Mouse (Mus musculus) CH12.LX (cell line): ENCODE measurements at regions not wholly inside any gene's neighbourhood (a gene's known extent, or its start where the extent isn't known, plus 50 kb on each side); places are given as distances from the start of the nearest gene placed in this dataset.

Experiments used
- DNase-seq: peaks from one replicate; pipeline ENCODE4 v3.0.0-alpha.2; 2013; ENCODE audit errors: extremely low read depth
- H3K27ac ChIP-seq: 2 replicates; pipeline ENCODE4 v1.5.1; 2012; ENCODE audit warnings: low read depth, mild to moderate bottlenecking, control low read depth, moderate library complexity; ENCODE audit not compliant: insufficient read depth
- H3K27me3 ChIP-seq: replicated peaks from 2 replicates; pipeline ENCODE3; 2012; ENCODE audit warnings: inconsistent platforms
- H3K36me3 ChIP-seq, 2 experiments: replicated peaks in 1 of 2; 2 replicates each; pipeline versions ENCODE3 to v1.6.1; 2012; ENCODE audit warnings: inconsistent platforms in 1 of 2, low read length in 1 of 2, mild to moderate bottlenecking in 1 of 2, mixed read lengths in 1 of 2, moderate library complexity in 1 of 2; ENCODE audit not compliant: control insufficient read depth in 1 of 2, insufficient read depth in 1 of 2
- H3K4me1 ChIP-seq, 2 experiments: 2 replicates each; pipeline ENCODE4 v1.6.1; 2012; ENCODE audit warnings: inconsistent platforms in 1 of 2, moderate library complexity in 1 of 2; ENCODE audit not compliant: insufficient read depth in 2 of 2, control insufficient read depth in 1 of 2
- H3K4me2 ChIP-seq: 2 replicates; pipeline ENCODE4 v1.6.1; 2012; ENCODE audit warnings: low read depth, mild to moderate bottlenecking, control low read depth; ENCODE audit not compliant: poor library complexity, insufficient read depth, severe bottlenecking
- H3K4me3 ChIP-seq, 3 experiments: fragments of 150-350 bp in 1 of 3; sonication (generic) in 1 of 3; replicated peaks in 1 of 3; 2 replicates each; pipeline versions ENCODE3 to v1.5.1; 2011 to 2012; ENCODE audit warnings: low read depth in 2 of 3, low read length in 2 of 3, mild to moderate bottlenecking in 2 of 3, moderate library complexity in 2 of 3, control low read depth in 1 of 3, improper control_type of control experiment in 1 of 3, inconsistent platforms in 1 of 3, mixed read lengths in 1 of 3; ENCODE audit not compliant: poor library complexity in 1 of 3
- H3K79me2 ChIP-seq: replicated peaks from 2 replicates; pipeline ENCODE4 v1.6.1; 2012; ENCODE audit warnings: mild to moderate bottlenecking, moderate library complexity; ENCODE audit not compliant: control insufficient read depth, poor library complexity, insufficient read depth, severe bottlenecking; ENCODE audit errors: extremely low read depth
- H3K9ac ChIP-seq: 2 replicates; pipeline ENCODE4 v1.6.1; 2012; ENCODE audit warnings: low read depth, mild to moderate bottlenecking, control low read depth, moderate library complexity; ENCODE audit not compliant: insufficient read depth
- H3K9me3 ChIP-seq: replicated peaks from 2 replicates; pipeline ENCODE3; 2012; ENCODE audit warnings: low read length, inconsistent platforms, mixed read lengths
- CHD2 ChIP-seq: IDR thresholded peaks from 2 replicates; pipeline ENCODE4 v1.6.1; 2011; ENCODE audit warnings: low read length, improper control_type of control experiment
- CTCF ChIP-seq, 2 experiments: IDR thresholded peaks in 1 of 2; conservative IDR thresholded peaks in 1 of 2; 2 replicates each; pipeline ENCODE4 v1.5.1; 2011 to 2012; ENCODE audit warnings: low read depth in 2 of 2, low read length in 2 of 2, improper control_type of control experiment in 1 of 2, inconsistent platforms in 1 of 2, mild to moderate bottlenecking in 1 of 2, moderate library complexity in 1 of 2
- GABPA ChIP-seq: IDR thresholded peaks from 2 replicates; pipeline ENCODE4 v1.6.1; 2012; ENCODE audit warnings: low read depth, low read length, improper control_type of control experiment, inconsistent platforms; ENCODE audit not compliant: insufficient replicate concordance
- IRF4 ChIP-seq: IDR thresholded peaks from 2 replicates; pipeline ENCODE4 v1.6.1; 2014; ENCODE audit warnings: low read depth, mild to moderate bottlenecking, inconsistent platforms, low read length, improper control_type of control experiment
- KAT2A ChIP-seq: IDR thresholded peaks from 2 replicates; pipeline ENCODE4 v1.6.1; 2012; ENCODE audit warnings: low read length, improper control_type of control experiment, inconsistent platforms; ENCODE audit not compliant: insufficient replicate concordance
- MAFK ChIP-seq: IDR thresholded peaks from 2 replicates; pipeline ENCODE4 v1.6.1; 2011; ENCODE audit warnings: low read length, improper control_type of control experiment; ENCODE audit not compliant: insufficient replicate concordance
- MEF2A ChIP-seq: IDR thresholded peaks from 2 replicates; pipeline ENCODE4 v1.6.1; 2014; ENCODE audit warnings: low read depth, mild to moderate bottlenecking, inconsistent platforms, low read length, improper control_type of control experiment, borderline replicate concordance
- MXI1 ChIP-seq: IDR thresholded peaks from 2 replicates; pipeline ENCODE4 v1.6.1; 2011; ENCODE audit warnings: mild to moderate bottlenecking, low read depth, low read length, improper control_type of control experiment
- NRF1 ChIP-seq: IDR thresholded peaks from 2 replicates; pipeline ENCODE4 v1.6.1; 2014; ENCODE audit warnings: low read depth, mild to moderate bottlenecking, inconsistent platforms, low read length, improper control_type of control experiment, moderate library complexity
- POLR2AphosphoS2 ChIP-seq: IDR thresholded peaks from 2 replicates; pipeline ENCODE4 v1.6.1; 2011; ENCODE audit warnings: low read depth, low read length, improper control_type of control experiment
- SMC3 ChIP-seq: IDR thresholded peaks from 2 replicates; pipeline ENCODE4 v1.6.1; 2011; ENCODE audit warnings: low read depth, low read length, improper control_type of control experiment
- TBP ChIP-seq: conservative IDR thresholded peaks from 2 replicates; pipeline ENCODE4 v1.6.1; 2011; ENCODE audit warnings: low read depth, low read length, improper control_type of control experiment
- UBTF ChIP-seq: IDR thresholded peaks from 2 replicates; pipeline ENCODE4 v1.6.1; 2012; ENCODE audit warnings: low read depth, mild to moderate bottlenecking, inconsistent platforms, low read length, improper control_type of control experiment, moderate library complexity
- USF1 ChIP-seq: IDR thresholded peaks from 2 replicates; pipeline ENCODE4 v1.6.1; 2014; ENCODE audit warnings: low read depth, mild to moderate bottlenecking, inconsistent platforms, low read length, improper control_type of control experiment
- ZMIZ1 ChIP-seq: IDR thresholded peaks from 2 replicates; pipeline ENCODE4 v1.6.1; 2012; ENCODE audit warnings: low read depth, mild to moderate bottlenecking, inconsistent platforms, low read length, improper control_type of control experiment
- dilution Hi-C: fragments of 300-500 bp; cut with MboI; formaldehyde crosslinking; loops from 2 replicates; pipeline ENCODE4 v1.14.3; 2020; ENCODE audit warnings: low sequenced_read_pairs; ENCODE audit not compliant: extremely low pct_unique_long_range_greater_than_20kb, extremely low pct_ligation_motif_present
- in situ Hi-C: fragments of 300-500 bp; cut with MboI; formaldehyde crosslinking; loops from 3 replicates; pipeline ENCODE4 v1.14.3; 2019; ENCODE audit warnings: low sequenced_read_pairs, low pct_ligation_motif_present, low pct_unique_long_range_greater_than_20kb, mixed read lengths

DNA sequence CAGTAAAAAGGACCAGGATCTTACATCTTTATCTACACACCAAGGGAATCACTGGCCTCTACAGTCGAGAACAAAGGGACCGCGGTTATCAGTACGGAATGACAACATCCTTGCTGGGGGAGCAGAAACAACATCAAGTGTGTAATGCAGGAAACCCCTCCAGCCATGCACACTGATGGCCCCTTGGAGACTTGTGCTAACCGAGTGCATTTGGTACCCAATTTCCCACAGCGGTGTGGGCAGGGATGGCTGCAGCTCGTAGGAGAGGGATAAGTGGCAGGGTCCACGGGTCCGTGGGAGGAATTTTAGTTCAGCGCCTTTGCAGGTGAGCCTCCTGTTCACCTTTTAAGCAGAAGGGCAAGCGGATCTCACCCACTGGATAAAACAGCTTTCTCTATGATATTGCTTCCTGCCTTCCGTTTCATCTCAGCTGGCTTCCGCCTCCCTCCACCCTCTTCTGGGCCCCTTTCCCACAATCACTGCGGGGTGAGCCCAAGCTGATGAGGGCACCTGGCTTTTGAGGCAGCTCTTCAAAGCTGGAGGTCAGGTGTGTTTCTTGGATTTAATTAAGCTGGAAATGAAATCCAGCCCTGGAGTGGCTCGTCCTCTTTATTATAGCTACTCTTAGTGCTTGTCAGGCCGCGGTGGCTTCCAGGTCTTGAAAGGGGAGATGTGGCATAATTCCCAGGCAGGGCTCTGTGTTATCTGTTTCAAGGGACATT is 327.5 kb downstream of the Pdcd6ip start:
- Histone ChIP-seq H3K27ac (no peak overlapping the region), H3K36me3 (no peaks in the 10 kb centered on the region), H3K9me3 (peaks cover 63% of the 10 kb centered on the region), H3K27me3 (no peaks in the 10 kb centered on the region), H3K4me1 (no peaks in the 10 kb centered on the region), H3K79me2 (no peaks in the 10 kb centered on the region), H3K9ac (no peak overlapping the region), H3K4me3 (no peak overlapping the region), H3K4me2 (no peak overlapping the region)
- no peak for DNase-seq
- dilution Hi-C loops: no loop called here
- in situ Hi-C loops: no loop called here
- TF ChIP-seq NRF1: no peak
- TF ChIP-seq MAFK: no peak

DNA sequence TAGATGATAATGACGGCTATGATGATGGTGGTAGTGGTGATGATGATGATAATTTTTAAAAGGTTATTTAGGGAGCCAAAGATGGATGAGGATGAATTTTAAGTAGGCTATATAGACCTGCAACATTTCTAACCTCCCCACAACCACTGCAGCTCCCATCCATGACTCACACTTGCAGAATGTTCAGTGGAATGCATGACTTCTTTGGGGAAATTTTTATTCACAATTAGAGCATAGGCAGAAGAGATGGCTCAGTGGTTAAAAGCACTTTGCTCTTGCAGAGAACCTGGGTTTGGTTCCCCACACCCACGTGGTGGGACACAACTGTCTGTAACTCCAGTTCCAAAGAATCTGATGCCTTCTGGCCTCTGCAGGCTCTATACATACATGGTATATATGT is 329.5 kb downstream of the Pdcd6ip start:
- Histone ChIP-seq H3K27me3 (no peaks in the 10 kb centered on the region), H3K4me3 (no peak overlapping the region), H3K4me2 (no peak overlapping the region), H3K4me1 (no peaks in the 10 kb centered on the region), H3K9ac (no peak overlapping the region), H3K36me3 (no peaks in the 10 kb centered on the region), H3K9me3 (peaks cover 73% of the 10 kb centered on the region), H3K27ac (no peak overlapping the region), H3K79me2 (no peaks in the 10 kb centered on the region)
- no peak for DNase-seq
- dilution Hi-C loops (no loop called here), in situ Hi-C loops (no loop called here)
- TF ChIP-seq MXI1 (no peak), TBP (no peak), POLR2AphosphoS2 (no peak), NRF1 (no peak), GABPA (no peak), IRF4 (no peak), MAFK (no peak), SMC3 (no peak), ZMIZ1 (no peak), CHD2 (no peak), USF1 (no peak), UBTF (no peak)

DNA sequence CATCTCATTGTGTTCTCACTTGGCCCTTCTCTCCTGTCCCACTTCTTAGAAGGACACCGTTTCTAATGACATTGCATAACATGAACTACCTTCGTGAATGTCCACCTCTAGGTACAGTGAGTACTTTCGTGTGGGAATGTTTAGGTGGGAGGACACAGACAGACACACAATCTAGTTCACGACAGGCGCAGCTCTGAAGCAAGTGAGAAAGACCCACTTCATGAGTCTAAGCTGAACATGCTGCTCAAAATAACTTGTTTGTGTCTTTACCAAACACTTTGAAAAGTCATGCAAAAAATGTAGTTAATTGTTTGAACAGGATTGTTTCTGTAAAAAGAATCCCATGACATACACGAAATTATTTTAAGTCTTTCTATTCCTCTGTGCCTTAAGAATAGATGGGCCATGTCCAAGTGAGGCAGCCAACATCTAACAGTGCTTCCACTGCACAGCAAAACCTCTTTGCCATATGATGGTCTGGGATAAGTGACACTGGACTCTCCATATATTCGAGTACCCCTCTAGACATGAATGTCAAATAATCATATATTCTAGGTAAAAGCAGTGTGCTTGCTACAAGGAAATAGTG is 336.2 kb downstream of the Pdcd6ip start:
- in situ Hi-C loops (no loop called here), dilution Hi-C loops (no loop called here)
- no peaks in the 10 kb centered on the region for H3K79me2 ChIP-seq

More for the DNA sequence above, 336.2 kb downstream of the Pdcd6ip start:
- Histone ChIP-seq H3K9ac (no peak overlapping the region), H3K36me3 (no peaks in the 10 kb centered on the region), H3K27me3 (no peaks in the 10 kb centered on the region), H3K4me1 (no peaks in the 10 kb centered on the region), H3K4me2 (no peak overlapping the region), H3K27ac (no peak overlapping the region), H3K4me3 (no peak overlapping the region), H3K9me3 (peaks cover 74% of the 10 kb centered on the region)
- TF ChIP-seq NRF1 (no peak), MEF2A (no peak), CTCF (conservative IDR thresholded peaks at IDR 0.05 in 1 of 2, IDR thresholded peaks at IDR 0.05 in 1 of 2; ENCODE audit: low read depth in 2 of 2, low read length in 2 of 2) (no peak), KAT2A (no peak), TBP (no peak)
- DNase-seq: no peak
